Mouse (Mus musculus) regulatory T cell (primary cell): Measurements from ENCODE around the gene Alg3.

Experiments used
- in situ Hi-C: fragments of 300-600 bp; cut with MboI, MseI; formaldehyde crosslinking; loops from one replicate; pipeline ENCODE4 v1.15.1; 2025; ENCODE audit warnings: high pct_unique_total_duplicates

Alg3 gene

DNA sequence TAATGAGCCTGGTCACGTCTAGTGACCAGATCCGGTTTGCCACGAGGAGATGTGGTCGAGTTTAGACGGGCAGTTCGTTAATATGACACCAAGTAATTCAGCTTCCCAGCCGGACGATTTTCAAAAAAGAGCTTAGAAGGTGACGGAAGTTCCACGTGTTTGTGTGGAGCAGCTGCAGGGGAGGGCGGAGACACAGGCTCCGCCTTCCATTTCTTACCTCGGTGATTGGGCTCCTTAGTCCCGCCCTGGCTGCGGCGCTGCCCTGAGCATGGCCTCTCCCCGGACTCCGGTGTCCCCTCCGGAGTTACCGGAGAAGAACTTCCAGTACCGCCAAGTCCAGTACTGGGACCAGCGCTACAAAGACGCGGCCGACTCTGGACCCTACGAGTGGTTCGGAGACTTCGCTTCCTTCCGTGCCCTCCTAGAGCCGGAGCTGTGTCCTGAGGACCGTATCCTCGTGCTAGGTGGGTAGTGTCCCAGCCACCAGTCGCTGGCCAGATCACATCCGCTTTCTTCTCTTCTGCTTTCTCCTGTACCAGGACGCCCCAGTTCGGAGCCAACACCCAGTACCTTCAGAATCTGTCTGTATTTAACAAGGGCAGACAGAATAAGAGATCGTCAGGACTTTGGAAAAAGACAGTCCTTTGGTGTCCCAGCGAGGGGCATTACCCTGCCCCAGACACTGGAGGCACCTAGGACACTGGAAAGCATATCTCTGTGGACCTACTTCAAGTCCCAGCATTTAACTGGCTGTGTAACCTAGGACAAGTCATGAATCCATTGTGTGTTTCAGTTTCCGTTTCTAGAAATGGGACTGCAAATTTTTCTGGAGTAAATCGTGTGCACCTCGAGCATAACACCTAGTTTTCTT, at the start of gene Alg3, which contains the start of the genes Eef1akmt4 and Gm49333:
Gene Alg3, minus strand, starts transcription at position 379 of the 871 bp plus-strand sequence.
Gene Eef1akmt4, plus strand, starts transcription at position 237 of the 871 bp plus-strand sequence.
Gene Gm49333, plus strand, starts transcription at position 254 of the 871 bp plus-strand sequence.
- in situ Hi-C loops, result loop anchor here (5.0 kb wide), 1 partner anchor 74 kb away; the partner anchor contains the start of gene Ap2m1

DNA sequence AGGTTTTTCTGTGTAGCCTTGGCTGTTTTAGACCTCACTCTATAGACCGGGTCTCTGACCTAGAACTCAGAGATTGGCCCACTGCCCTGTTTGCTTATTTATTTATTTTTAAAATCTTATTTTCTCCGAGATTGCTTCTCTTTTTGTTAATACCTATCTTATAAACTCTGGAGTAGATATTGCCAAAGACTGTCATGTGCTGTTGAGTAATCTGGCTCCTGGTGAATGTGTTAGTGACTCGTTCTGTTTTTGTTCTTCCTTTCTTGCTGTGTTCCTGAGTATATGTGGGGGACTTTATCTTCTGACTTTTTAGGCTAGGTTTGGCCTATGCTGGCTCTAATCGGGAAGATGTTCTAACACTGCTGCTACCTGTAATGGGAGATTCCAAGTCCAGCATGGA, 46.1 kb upstream of the Alg3 start:
- in situ Hi-C loops, result no loop called here

DNA sequence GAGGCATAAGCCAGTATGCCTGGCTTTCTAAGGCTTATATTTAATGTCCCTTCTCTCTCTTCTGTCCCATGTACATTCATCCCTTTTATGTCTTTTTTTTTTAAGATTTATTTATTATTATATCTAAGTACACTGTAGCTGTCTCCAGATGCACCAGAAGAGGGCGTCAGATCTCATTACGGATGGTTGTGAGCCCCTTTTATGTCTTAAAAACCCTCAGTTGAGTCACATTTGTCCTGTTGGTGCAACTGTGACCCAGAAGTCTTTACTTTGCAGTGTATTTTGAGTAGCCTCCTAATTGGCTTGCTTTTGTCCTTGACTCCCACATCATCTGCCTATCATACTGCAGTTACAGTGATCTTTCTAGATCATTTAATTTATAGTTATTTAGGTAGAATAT, 41.8 kb upstream of the Alg3 start:
- in situ Hi-C loops, result no loop called here

DNA sequence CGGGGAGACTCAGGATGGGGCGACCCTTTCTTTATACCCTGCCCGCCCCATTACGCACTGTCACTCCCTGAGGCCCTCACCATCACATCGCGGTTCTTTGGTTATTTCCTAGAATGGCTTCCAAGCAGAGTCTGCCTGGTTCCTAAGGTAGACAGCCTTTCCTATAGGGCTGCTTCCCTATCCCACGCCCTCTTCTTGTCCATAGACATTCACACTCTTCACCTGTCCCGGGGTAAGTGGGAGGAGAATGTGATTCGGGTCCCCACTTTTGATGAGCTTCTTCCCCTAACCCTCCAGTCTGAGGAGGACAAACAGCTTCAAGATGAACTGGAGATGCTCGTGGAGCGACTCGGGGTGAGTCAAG, 40.4 kb upstream of the Alg3 start:
- in situ Hi-C loops, result no loop called here

DNA sequence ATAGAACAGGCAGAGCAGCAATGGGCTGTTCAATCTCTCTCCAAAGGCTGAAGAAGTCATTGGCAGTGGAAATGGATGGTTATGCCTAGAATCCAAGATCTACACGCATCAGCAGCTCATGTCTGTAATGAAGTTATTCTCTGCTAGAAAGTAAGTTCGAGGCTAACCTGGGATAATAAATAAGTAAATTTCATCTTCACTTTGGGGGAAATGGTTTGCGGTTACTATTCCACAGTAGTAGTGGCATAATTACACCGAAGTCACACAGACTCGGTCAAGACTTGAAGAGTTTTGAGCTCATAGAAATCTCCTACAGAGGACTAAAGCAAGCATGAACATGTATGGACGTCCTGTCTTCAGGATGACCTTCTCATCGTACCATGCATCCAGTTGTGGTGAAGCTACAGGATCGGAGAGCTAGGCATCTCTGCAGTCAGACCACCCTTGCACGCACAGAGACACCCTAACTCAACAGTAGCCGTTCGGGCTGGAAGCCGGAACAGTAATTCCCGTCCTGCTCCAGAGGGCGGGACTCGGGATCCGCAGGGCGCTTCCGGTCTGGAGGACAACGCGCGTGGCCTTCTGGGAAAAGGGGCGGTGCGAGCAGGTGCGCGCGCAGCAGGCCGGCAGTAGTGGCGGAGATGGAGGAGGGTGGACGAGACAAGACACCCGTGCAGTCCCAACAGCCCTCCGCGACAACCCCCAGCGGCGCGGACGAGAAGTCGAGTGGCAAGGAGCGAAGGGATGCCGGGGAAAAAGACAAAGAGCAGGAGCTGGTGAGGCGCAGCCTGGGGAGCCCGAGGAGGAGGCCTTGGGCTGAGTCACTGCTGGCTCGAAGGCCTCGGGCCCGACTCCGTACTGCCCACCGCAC, 39.8 kb upstream of the Alg3 start, which contains the start of gene Psmd2:
Gene Psmd2, plus strand, starts transcription at position 577 of the 871 bp plus-strand sequence.
- in situ Hi-C loops, result no loop called here

DNA sequence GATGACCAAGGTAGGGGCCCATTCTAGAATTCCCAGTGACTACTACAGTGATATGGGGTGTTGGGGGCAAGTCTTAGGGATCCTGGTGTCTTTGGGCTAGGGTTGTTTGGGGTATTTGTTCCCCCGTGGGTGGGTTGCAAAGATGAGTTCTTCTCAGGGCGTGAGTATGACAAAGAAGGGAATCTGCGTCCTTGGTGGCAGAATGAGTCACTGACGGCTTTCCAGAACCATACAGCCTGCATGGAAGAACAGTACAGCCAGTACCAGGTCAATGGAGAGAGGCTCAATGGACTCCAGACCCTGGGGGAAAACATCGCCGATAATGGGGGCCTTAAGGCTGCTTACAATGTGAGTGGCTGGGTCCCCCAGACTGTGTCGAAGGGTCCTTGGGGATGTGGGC, 32.4 kb upstream of the Alg3 start:
- in situ Hi-C loops, result no loop called here

DNA sequence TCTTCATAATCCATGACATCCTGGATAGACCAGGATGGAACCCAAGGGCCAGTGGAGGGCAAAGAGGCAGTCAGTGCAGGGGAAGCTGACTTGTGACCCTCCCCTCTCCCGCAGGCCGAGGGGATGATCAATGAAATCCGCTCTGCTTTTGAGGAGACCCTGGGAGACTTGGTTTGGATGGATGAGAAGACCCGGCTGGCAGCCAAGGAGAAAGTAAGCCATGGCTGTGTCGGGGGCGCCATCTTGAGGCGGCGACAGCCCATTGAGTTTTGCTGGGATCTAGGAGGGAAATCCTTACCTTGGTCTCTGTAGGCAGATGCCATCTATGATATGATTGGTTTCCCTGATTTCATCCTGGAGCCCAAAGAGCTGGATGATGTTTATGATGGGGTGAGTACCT, 30.6 kb upstream of the Alg3 start:
- in situ Hi-C loops, result no loop called here

DNA sequence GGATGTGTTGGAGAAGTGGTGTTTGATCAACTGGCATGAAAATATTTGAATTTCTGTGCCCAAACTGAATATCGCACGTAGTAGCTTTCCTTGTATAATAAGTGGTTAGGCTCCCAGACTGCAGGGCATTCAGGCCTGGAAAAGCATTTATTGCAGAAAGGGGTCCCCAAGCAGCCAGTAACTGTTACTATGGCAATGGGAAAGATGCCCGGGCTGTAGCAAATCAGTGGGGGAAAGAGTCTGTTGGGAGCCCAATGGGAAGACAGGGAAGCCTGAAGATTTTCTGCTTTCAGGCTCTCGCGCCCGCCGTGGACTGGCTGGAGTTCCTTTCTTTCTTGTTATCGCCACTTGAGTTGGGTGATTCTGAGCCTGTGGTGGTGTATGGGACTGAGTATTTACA, 26.8 kb upstream of the Alg3 start:
- in situ Hi-C loops, result no loop called here

DNA sequence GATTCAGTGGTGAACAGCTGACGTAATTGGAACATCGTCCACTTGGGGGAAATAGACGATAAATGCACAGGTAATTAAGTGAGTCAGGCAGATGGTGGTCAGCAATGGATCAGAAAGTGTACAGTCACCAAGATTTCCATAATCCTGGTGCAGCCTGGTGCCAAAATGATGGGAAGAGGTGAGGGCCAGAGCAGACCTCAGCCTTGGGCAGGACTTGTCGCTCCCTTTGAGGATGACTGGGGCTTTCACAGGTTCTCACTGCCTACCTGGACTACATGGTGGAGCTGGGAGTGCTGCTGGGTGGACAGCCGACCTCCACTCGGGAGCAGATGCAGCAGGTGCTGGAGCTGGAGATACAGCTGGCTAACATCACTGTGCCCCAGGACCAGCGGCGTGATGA, 25.9 kb upstream of the Alg3 start:
- in situ Hi-C loops, result no loop called here

DNA sequence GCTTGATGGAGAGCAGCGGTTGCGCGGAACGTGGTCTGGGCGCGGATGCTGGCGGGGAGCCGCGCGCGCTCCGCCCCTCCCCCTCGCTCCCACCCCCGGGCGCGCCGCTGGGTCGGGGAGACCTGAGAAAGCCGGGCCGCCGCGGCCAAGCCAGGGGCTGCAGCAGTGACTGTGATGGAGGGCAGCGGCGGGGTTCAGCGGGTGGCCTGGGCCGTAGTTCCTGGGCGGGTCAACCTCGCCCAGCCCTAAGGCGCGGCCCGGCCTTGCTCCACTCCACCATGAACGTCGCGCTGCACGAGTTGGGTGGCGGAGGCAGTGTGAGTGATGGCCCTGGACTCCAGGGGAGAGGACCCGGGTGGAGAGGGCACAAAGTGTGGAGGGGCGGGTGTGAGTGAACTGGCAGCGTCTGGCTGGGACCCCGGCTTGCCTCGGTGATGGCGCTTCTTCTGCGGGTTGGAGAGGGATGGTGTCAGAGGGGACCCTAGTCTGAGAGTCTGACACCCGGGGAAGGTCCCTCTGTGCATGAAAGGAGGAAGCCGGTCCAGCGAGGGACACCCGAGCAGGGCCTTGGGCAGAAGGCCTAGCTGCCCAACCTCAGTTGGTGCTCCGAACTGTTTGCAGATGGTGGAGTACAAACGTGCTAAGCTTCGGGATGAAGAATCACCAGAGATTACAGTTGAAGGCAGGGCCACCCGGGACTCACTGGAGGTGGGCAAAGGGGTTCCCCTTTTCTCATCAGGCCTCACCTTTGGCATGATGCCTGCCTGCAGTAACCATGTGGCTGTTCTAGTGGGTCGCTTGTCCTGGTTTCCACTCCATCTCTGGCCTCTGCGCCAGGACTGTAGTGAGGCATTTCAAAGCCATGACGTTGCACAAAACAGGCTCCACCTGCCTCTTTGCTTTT, 18.4 kb upstream of the Alg3 start, which contains the start of gene Ece2:
Gene Ece2, plus strand, starts transcription at position 98 of the 904 bp plus-strand sequence.
- in situ Hi-C loops, result no loop called here

DNA sequence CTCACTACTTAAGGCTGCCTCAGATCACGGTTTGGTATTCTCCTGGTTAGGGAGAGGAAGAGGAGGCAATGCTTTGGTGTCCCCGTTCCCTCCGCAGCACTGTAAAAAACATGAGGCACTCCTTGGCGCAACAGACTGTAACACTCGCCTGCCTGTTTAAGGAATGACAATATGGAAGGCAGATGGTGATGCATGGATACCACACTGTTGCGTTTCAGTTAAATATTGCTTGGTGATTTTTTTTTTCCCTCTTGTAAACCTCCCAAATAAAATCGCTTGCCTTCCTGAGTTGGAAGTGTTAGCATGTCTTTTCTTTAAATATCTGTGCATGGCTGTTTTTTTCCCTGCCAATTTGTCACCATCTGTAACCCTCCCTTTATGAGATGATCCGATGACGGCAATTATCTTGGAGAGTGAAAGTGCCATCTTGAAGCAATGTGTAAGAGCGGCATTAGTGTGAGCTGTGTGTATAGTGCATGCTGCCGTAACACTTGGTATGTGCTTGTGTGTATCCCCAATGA, 17.4 kb upstream of the Alg3 start:
- in situ Hi-C loops, result no loop called here

DNA sequence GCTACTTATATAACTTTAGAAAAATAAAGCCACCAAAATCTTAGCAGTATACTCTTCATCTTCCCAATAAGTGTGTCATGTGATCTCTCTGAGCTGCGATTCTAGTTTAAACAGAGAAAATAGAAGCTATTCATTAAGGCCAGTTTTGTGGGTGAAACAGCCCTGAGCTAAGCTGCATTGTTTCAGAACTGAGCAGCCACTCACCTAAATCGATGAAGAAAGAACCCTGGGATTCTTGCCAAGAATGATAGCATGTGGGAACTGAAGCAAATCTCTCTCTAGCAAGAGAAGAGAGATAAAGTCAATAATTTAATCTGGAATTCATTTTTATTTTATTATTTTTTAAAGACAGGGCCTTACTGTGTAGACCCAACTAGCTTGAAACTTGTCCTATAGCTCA, 11.7 kb upstream of the Alg3 start:
- in situ Hi-C loops, result no loop called here

DNA sequence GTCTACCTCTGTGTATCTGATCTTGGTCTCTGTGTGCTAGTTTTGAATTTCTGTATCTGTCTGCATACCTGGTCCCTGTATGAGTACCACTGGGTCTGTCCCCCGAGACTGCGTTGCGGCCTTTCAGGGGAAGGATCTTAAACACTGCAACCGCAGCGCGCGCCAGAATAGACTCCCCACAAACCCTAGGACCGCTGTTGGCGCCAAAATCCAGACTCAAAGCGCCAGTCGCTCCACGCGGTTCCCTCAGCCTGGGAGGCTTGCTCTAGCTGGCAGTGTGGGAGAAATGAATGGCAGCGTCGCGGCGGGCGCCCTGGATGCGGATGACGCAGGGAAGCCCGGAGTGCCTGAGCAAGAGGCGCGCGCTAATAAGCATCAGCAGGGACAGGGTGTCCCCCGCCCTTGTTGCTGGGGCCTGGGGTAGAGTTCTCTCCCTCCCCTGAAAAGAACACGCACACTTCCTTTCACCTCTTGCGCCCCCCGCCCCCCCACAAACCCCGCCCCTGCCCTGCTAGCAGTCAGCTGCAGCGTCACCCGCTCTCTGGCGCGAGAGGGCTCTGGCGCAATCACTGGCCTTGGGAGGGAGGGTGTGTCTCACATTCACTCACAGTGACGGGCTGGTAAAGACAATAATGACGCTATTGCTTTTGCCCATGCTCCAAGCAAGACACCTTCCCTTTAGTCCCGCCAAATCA, 10.6 kb upstream of the Alg3 start:
- in situ Hi-C loops, result no loop called here

DNA sequence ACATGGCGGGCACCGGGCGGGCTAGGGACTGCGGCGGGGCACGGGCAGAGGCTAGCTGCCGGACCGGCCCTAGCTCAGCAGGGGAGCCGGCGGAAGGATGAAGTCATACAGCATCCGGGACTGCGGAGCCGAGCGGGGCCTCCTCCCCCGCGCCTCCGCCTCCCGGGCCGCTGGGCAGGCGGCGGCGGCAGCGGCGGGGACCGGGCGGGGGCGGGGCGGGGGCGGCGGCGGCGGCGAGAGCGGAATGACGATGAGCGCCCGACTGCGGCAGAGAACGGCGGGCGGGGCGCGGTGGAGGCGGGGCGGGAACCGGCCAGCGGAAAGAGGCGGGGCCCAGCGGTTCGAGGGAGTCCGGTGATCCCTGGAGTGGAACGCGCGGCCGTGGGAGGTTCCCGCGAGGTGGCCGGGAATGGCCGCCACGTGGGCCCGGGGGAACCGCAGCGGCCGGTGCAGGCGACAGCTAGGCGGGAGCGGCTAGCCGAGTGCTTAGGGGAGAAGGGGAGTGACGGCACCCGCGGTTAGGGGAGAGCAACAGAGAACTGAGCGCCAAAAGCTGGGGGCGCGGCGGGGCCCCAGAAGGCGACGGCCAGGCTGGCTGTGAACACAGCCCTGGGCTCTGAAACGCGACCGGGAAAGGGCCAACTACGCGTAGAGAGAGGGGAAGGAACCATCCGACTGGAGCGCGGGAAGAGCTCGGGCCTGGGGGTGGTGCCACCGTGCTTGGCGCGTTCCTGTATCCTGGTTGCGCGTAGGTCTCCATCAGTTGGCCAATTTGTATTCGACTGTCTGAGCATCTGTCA, 9.9 kb upstream of the Alg3 start, which contains the start of gene Camk2n2:
Gene Camk2n2, minus strand, starts transcription at position 97 of the 800 bp plus-strand sequence.
- in situ Hi-C loops, result no loop called here

DNA sequence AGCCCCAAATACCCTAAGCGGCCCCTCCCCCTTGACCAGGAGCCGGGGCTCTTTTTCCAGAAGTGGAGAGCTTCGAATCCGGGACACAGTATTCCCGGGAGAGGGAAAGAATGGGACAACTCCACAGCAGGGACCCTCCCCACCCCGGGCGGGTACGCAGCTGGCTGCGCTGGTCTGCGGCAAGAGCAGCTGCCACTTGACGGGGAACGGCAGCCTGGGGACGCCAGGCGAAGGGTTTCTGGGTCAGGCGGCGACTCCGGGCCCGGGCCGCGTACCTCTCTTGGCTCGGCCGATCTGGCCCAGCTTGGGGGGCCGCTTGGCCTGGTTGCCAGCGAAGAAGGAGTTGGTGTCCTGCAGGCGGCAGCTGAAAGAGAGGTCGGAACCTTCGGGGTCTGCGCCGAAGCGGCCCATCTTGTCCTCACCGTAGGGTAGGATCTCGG, 9.2 kb upstream of the Alg3 start:
- in situ Hi-C loops, result no loop called here

DNA sequence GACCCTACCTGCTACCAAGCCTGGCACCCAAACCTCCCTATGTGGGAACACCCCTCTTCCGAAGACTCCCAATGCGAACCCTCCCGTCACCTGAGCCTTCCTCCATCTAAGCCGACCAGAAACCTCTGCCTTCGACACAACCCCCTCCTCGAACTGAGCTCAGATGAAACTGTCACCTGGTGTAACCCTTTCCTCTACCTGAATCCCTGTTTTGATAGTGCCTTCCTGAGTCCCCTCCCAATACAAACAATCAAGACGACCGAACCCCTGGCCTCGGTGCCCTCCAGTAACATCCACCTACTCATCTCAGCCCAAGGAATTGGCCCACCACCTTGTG, 8.8 kb upstream of the Alg3 start:
- in situ Hi-C loops, result no loop called here

DNA sequence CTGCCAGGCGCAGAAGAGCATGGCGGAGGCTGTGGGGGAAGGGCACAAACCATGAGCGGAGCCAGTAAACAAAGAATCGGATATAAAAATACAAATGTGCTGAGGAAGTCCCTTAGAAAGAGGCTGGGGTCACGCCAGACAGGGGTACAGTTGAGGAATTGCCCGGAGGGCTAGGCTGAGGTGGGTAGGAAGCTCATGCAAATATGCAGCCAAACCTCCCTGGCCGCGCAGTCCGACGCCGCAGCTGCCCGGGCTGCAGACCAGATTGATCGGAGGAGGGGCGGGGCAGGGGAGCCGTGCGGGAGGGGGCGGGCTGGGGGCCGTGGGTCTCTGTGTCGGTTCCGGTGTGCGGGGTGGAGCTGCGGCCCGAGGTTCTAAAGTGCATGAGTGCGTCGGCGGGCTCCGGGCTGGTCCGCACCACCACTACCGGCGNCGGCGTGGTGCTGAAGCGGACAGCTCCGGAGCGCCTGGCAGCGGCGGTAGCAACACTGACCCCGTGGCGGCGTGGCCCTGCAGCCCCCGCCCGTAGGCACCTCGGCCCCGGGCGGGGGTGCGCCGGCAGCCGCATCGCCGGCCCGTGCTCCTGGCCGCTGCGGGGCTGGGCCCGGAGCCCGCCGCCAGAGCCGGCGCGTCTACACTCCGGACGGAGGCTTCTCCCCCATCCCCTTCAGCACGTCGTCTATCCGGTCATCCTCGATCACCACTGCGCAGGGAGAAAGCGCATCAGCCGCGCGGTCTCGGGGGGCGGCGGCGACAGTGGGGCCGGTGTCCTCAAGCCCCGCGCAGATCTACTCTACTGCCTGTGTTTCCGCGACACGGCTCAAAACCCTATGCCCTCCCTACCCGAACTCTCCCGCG, 8.2 kb upstream of the Alg3 start:
- in situ Hi-C loops, result no loop called here
